Mouse (Mus musculus) CH12.LX (cell line): ENCODE measurements around the gene Rps5. TPM values are rescaled to one million over a fixed set of nuclear protein-coding genes. Genes with fewer than 3 reads are reported as not detected.
"Not testable (repeated sequence)": the region's sequence is repeated elsewhere in the genome, so short reads cannot be mapped to it uniquely, and the experiment has no call there.

ENCODE experiments used
- DNase-seq: peaks from one replicate; pipeline ENCODE4 v3.0.0-alpha.2; 2013; ENCODE audit errors: extremely low read depth
- H3K27ac ChIP-seq: 2 replicates; pipeline ENCODE4 v1.5.1; 2012; ENCODE audit warnings: low read depth, mild to moderate bottlenecking, control low read depth, moderate library complexity; ENCODE audit not compliant: insufficient read depth
- H3K27me3 ChIP-seq: replicated peaks from 2 replicates; pipeline ENCODE3; 2012; ENCODE audit warnings: inconsistent platforms
- H3K36me3 ChIP-seq, 2 experiments: replicated peaks in 1 of 2; 2 replicates each; pipeline versions ENCODE3 to v1.6.1; 2012; ENCODE audit warnings: inconsistent platforms in 1 of 2, low read length in 1 of 2, mild to moderate bottlenecking in 1 of 2, mixed read lengths in 1 of 2, moderate library complexity in 1 of 2; ENCODE audit not compliant: control insufficient read depth in 1 of 2, insufficient read depth in 1 of 2
- H3K4me1 ChIP-seq, 2 experiments: 2 replicates each; pipeline ENCODE4 v1.6.1; 2012; ENCODE audit warnings: inconsistent platforms in 1 of 2, moderate library complexity in 1 of 2; ENCODE audit not compliant: insufficient read depth in 2 of 2, control insufficient read depth in 1 of 2
- H3K4me2 ChIP-seq: 2 replicates; pipeline ENCODE4 v1.6.1; 2012; ENCODE audit warnings: low read depth, mild to moderate bottlenecking, control low read depth; ENCODE audit not compliant: poor library complexity, insufficient read depth, severe bottlenecking
- H3K4me3 ChIP-seq, 3 experiments: fragments of 150-350 bp in 1 of 3; sonication (generic) in 1 of 3; replicated peaks in 1 of 3; 2 replicates each; pipeline versions ENCODE3 to v1.5.1; 2011 to 2012; ENCODE audit warnings: low read depth in 2 of 3, low read length in 2 of 3, mild to moderate bottlenecking in 2 of 3, moderate library complexity in 2 of 3, control low read depth in 1 of 3, improper control_type of control experiment in 1 of 3, inconsistent platforms in 1 of 3, mixed read lengths in 1 of 3; ENCODE audit not compliant: poor library complexity in 1 of 3
- H3K79me2 ChIP-seq: replicated peaks from 2 replicates; pipeline ENCODE4 v1.6.1; 2012; ENCODE audit warnings: mild to moderate bottlenecking, moderate library complexity; ENCODE audit not compliant: control insufficient read depth, poor library complexity, insufficient read depth, severe bottlenecking; ENCODE audit errors: extremely low read depth
- H3K9ac ChIP-seq: 2 replicates; pipeline ENCODE4 v1.6.1; 2012; ENCODE audit warnings: low read depth, mild to moderate bottlenecking, control low read depth, moderate library complexity; ENCODE audit not compliant: insufficient read depth
- H3K9me3 ChIP-seq: replicated peaks from 2 replicates; pipeline ENCODE3; 2012; ENCODE audit warnings: low read length, inconsistent platforms, mixed read lengths
- EP300 ChIP-seq: IDR thresholded peaks from 2 replicates; pipeline ENCODE4 v1.6.1; 2011; ENCODE audit warnings: low read length, improper control_type of control experiment
- ETS1 ChIP-seq: conservative IDR thresholded peaks from 2 replicates; pipeline ENCODE4 v1.6.1; 2012; ENCODE audit warnings: low read depth, mild to moderate bottlenecking, inconsistent platforms, low read length, improper control_type of control experiment, moderate library complexity
- HCFC1 ChIP-seq: IDR thresholded peaks from 2 replicates; pipeline ENCODE4 v1.6.1; 2012; ENCODE audit warnings: low read depth, mild to moderate bottlenecking, inconsistent platforms, low read length, improper control_type of control experiment
- IRF4 ChIP-seq: IDR thresholded peaks from 2 replicates; pipeline ENCODE4 v1.6.1; 2014; ENCODE audit warnings: low read depth, mild to moderate bottlenecking, inconsistent platforms, low read length, improper control_type of control experiment
- JUN ChIP-seq: IDR thresholded peaks from 2 replicates; pipeline ENCODE4 v1.6.1; 2011; ENCODE audit warnings: low read depth, mild to moderate bottlenecking, low read length, improper control_type of control experiment, moderate library complexity; ENCODE audit not compliant: insufficient read depth
- MAFK ChIP-seq: IDR thresholded peaks from 2 replicates; pipeline ENCODE4 v1.6.1; 2011; ENCODE audit warnings: low read length, improper control_type of control experiment; ENCODE audit not compliant: insufficient replicate concordance
- MAZ ChIP-seq: IDR thresholded peaks from 2 replicates; pipeline ENCODE4 v1.6.1; 2012; ENCODE audit warnings: low read depth, mild to moderate bottlenecking, inconsistent platforms, low read length, improper control_type of control experiment, moderate library complexity
- MEF2A ChIP-seq: IDR thresholded peaks from 2 replicates; pipeline ENCODE4 v1.6.1; 2014; ENCODE audit warnings: low read depth, mild to moderate bottlenecking, inconsistent platforms, low read length, improper control_type of control experiment, borderline replicate concordance
- MYC ChIP-seq: IDR thresholded peaks from 2 replicates; pipeline ENCODE4 v1.6.1; 2011; ENCODE audit warnings: low read depth, mild to moderate bottlenecking, improper control_type of control experiment, low read length
- NELFE ChIP-seq: IDR thresholded peaks from 2 replicates; pipeline ENCODE4 v1.6.1; 2011; ENCODE audit warnings: low read depth, low read length, improper control_type of control experiment
- PAX5 ChIP-seq: IDR thresholded peaks from 2 replicates; pipeline ENCODE4 v1.6.1; 2012; ENCODE audit warnings: low read length, inconsistent platforms, mixed read lengths
- POLR2A ChIP-seq: IDR thresholded peaks from 2 replicates; pipeline ENCODE4 v1.6.1; 2011; ENCODE audit warnings: low read depth, mild to moderate bottlenecking, improper control_type of control experiment, low read length
- RAD21 ChIP-seq: IDR thresholded peaks from 2 replicates; pipeline ENCODE4 v1.6.1; 2011; ENCODE audit warnings: low read depth, mild to moderate bottlenecking, low read length, improper control_type of control experiment, moderate library complexity
- SMC3 ChIP-seq: IDR thresholded peaks from 2 replicates; pipeline ENCODE4 v1.6.1; 2011; ENCODE audit warnings: low read depth, low read length, improper control_type of control experiment
- USF2 ChIP-seq: conservative IDR thresholded peaks from 2 replicates; pipeline ENCODE4 v1.6.1; 2011; ENCODE audit warnings: low read depth, low read length, improper control_type of control experiment
- ZMIZ1 ChIP-seq: IDR thresholded peaks from 2 replicates; pipeline ENCODE4 v1.6.1; 2012; ENCODE audit warnings: low read depth, mild to moderate bottlenecking, inconsistent platforms, low read length, improper control_type of control experiment
- ZNF384 ChIP-seq: IDR thresholded peaks from 2 replicates; pipeline ENCODE4 v1.6.1; 2012; ENCODE audit warnings: low read depth, low read length, improper control_type of control experiment, inconsistent platforms
- dilution Hi-C: fragments of 300-500 bp; cut with MboI; formaldehyde crosslinking; loops from 2 replicates; pipeline ENCODE4 v1.14.3; 2020; ENCODE audit warnings: low sequenced_read_pairs; ENCODE audit not compliant: extremely low pct_unique_long_range_greater_than_20kb, extremely low pct_ligation_motif_present
- in situ Hi-C: fragments of 300-500 bp; cut with MboI; formaldehyde crosslinking; loops from 3 replicates; pipeline ENCODE4 v1.14.3; 2019; ENCODE audit warnings: low sequenced_read_pairs, low pct_ligation_motif_present, low pct_unique_long_range_greater_than_20kb, mixed read lengths
- polyA plus RNA-seq: library from polyadenylated mRNA; unstranded; fragments of >175 nt; gene quantifications from 2 replicates; pipeline ENCODE4 v1.2.1, GENCODE M21; 2012; ENCODE audit warnings: low read depth; ENCODE audit not compliant: insufficient read length
- total RNA-seq, 2 experiments: library from RNA; depleted of rRNA; stranded (reverse); fragments of 300-350 nt in 1 of 2; fragments of >200 nt in 1 of 2; gene quantifications; 2 replicates each; pipeline ENCODE4 v1.2.3; 2012 to 2014

Rps5 gene
- total and polyA plus RNA-seq, 3 experiments = 2,088 to 4,293 (median 4,026) TPM

DNA sequence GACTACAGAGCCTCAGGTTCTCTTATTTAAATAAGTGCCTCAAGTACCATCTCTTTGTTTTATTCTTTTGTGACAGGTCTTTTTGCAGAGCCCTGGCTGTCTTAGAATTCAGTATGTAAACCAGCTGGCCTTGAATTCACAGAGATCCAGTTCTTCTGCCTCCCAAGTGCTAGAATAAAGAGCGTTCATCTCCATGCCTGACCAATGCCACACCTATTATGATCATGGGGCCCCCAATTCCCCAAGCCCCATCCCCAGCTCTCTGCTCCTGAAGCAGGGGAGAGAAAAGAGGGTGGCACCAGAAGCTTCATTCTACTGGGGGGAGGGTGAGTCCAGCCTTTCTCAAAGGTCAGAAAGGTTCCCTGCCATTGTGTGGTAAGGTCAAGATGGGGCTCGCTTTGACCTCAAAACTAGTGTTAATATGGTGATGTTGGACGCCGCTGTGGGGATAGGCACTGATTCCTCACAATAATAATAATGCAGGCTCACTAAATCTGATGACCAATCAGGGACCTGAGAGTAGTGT lies 11.6 kb downstream of the Rps5 start:
- H3K9me3 ChIP-seq = no peaks in the 10 kb centered on the region
- no peak for TF ChIP-seq MEF2A
- no peak for TF ChIP-seq PAX5
- TF ChIP-seq MAFK = no peak
- TF ChIP-seq SMC3 = no peak
- TF ChIP-seq ZNF384 = no peak
- no peak for TF ChIP-seq MYC
- TF ChIP-seq IRF4 = no peak
- no peak for TF ChIP-seq ETS1
- no peak overlapping the region for H3K4me3 ChIP-seq
- H3K4me2 ChIP-seq = no peak overlapping the region
- H3K79me2 ChIP-seq = no peaks in the 10 kb centered on the region
- H3K9ac ChIP-seq = no peak overlapping the region
- dilution Hi-C loops (no loop called here), in situ Hi-C loops (no loop called here)
- H3K36me3 ChIP-seq = peaks cover 0 to 14% of the 10 kb centered on the region in 2 experiments
- no peaks in the 10 kb centered on the region for H3K27me3 ChIP-seq
- no peak overlapping the region for H3K27ac ChIP-seq
- H3K4me1 ChIP-seq = no peaks in the 10 kb centered on the region
- DNase-seq = no peak

- in situ Hi-C loops = no loop called here
- dilution Hi-C loops = no loop called here
These were observed 12.7 kb downstream of the Rps5 start for GRCm38 (mm10) chr7:12934808-12935207.

DNA sequence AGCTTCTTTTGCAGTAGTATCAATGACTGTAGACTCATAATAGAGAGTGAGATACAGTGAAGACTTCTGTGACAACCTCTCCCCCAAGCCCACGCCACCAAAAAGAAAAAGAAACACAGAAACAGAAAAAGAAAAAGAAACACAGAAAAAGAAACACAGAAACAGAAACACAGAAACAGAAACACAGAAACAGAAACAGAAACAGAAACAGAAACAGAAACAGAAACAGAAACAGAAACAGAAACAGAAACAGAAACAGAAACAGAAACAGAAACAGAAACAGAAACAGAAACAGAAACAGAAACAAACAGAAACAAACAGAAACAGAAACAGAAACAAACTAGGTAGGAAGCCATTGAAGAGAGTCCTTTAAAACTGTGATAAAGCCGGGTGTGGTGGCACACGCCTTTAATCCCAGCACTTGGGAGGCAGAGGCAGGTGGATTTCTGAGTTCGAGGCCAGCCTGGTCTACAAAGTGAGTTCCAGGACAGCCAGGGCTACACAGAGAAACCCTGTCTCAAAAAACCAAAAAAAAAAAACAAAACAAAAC lies 15.2 kb downstream of the Rps5 start:
- H3K79me2 ChIP-seq, H3K9me3 ChIP-seq, H3K4me2 ChIP-seq, dilution Hi-C loops, DNase-seq, H3K27ac ChIP-seq, H3K36me3 ChIP-seq, H3K27me3 ChIP-seq, H3K4me3 ChIP-seq, H3K9ac ChIP-seq, in situ Hi-C loops: not testable (repeated sequence)
- peaks cover 3 to 14% of the 10 kb centered on the region in 2 experiments for H3K4me1 ChIP-seq
- TF ChIP-seq IRF4 = peak; percentile 82
- peak; percentile 51 for TF ChIP-seq HCFC1
- TF ChIP-seq ETS1 = peak; percentile 99

More at GRCm38 (mm10) chr7:12934808-12935207, 12.7 kb downstream of the Rps5 start:
- Histone ChIP-seq H3K79me2 (no peaks in the 10 kb centered on the region), H3K9ac (no peak overlapping the region), H3K27ac (no peak overlapping the region), H3K9me3 (no peaks in the 10 kb centered on the region), H3K27me3 (no peaks in the 10 kb centered on the region), H3K36me3 (peaks cover 0 to 5% of the 10 kb centered on the region in 2 experiments), H3K4me1 (no peaks in the 10 kb centered on the region; a peak in 1 of 4 replicates), H3K4me2 (no peak overlapping the region), H3K4me3 (no peak overlapping the region)
- no peak for DNase-seq
- TF ChIP-seq NELFE (no peak), POLR2A (no peak), ZMIZ1 (no peak), USF2 (no peak), SMC3 (no peak), MAZ (no peak), ZNF384 (no peak), JUN (no peak), HCFC1 (no peak), RAD21 (no peak), EP300 (no peak)
